Mouse (Mus musculus) liver, embryonic 12.5 days (tissue): Measurements from ENCODE around the gene Nt5dc3. TPM values are rescaled to one million over a fixed set of nuclear protein-coding genes. Genes with fewer than 3 reads are reported as not detected.

Experiments used
- ATAC-seq: fragments of 200-750 bp; cut with Nextera tagmentation; 2 replicates; pipeline ENCODE4 v1.8.0; 2017; ENCODE audit warnings: moderate number of reproducible peaks, mild to moderate bottlenecking, moderate library complexity
- H3K27ac ChIP-seq: fragments of 300-500 bp; sonication (generic); 2 replicates; pipeline ENCODE4 v1.5.1; 2016; ENCODE audit warnings: mild to moderate bottlenecking
- H3K27me3 ChIP-seq: fragments of 300-500 bp; sonication (generic); replicated peaks from 2 replicates; pipeline ENCODE4 v1.6.1; 2016; ENCODE audit warnings: mild to moderate bottlenecking, moderate library complexity
- H3K36me3 ChIP-seq: fragments of 300-500 bp; sonication (generic); 2 replicates; pipeline ENCODE4 v1.6.1; 2016; ENCODE audit warnings: mild to moderate bottlenecking, moderate library complexity
- H3K4me1 ChIP-seq: fragments of 300-500 bp; sonication (generic); 2 replicates; pipeline ENCODE4 v1.6.1; 2016
- H3K4me2 ChIP-seq: fragments of 300-500 bp; sonication (generic); 2 replicates; pipeline ENCODE4 v1.6.1; 2016; ENCODE audit warnings: mild to moderate bottlenecking, moderate library complexity
- H3K4me3 ChIP-seq: fragments of 300-500 bp; sonication (generic); 2 replicates; pipeline ENCODE4 v1.5.1; 2016; ENCODE audit warnings: mild to moderate bottlenecking, moderate library complexity
- H3K9ac ChIP-seq: fragments of 300-500 bp; sonication (generic); 2 replicates; pipeline ENCODE4 v1.6.1; 2016; ENCODE audit warnings: mild to moderate bottlenecking, moderate library complexity
- H3K9me3 ChIP-seq: fragments of 300-500 bp; sonication (generic); replicated peaks from 2 replicates; pipeline ENCODE4 v1.6.1; 2016; ENCODE audit warnings: mild to moderate bottlenecking, moderate library complexity
- WGBS: fragments of 180-500 bp; shearing (Covaris S2); methylation state at CpG from one replicate; pipeline ENCODE4 v1.1.7; 2016; ENCODE audit not compliant: insufficient replicate concordance; 5-methylcytosine and 5-hydroxymethylcytosine counted together
- polyA plus RNA-seq: library from polyadenylated mRNA; unstranded; fragments of >200 nt; fragmentation: Nextera tagmentation; extraction: Ambion mirVana; gene quantifications from 2 replicates; pipeline ENCODE4 v1.2.1, GENCODE M21; 2016

Gene Nt5dc3
- polyA plus RNA-seq, 1 experiment from 2014 or later = 0.69 TPM

- Histone ChIP-seq H3K27ac (no peak overlapping the region), H3K36me3 (no peaks in the 10 kb centered on the region), H3K27me3 (0 out of 2 replicates have a peak, but pooled peaks cover 6% of the 10 kb centered on the region), H3K4me1 (no peaks in the 10 kb centered on the region), H3K4me2 (no peak overlapping the region), H3K4me3 (no peak overlapping the region), H3K9ac (no peak overlapping the region), H3K9me3 (no peaks in the 10 kb centered on the region)
- 41% methylated on average over 3 of the region's 3 CpGs for WGBS
- ATAC-seq = no peak
Measured at GRCm38 (mm10) chr10:86762384-86762730, 16.4 kb upstream of the Nt5dc3 start.

GRCm38 (mm10) chr10:86763672-86764071 lies 15.1 kb upstream of the Nt5dc3 start, which contains the start of gene Gm49358:
Gene Gm49358, plus strand, starts transcription at chr10:86763972.
- WGBS = 81% methylated on average over 5 of the region's 5 CpGs
- no peaks in the 10 kb centered on the region for H3K36me3 ChIP-seq
- H3K9ac ChIP-seq = no peak within 1 kb of the TSS
- 0 out of 2 replicates have a peak, but pooled peaks cover 6% of the 10 kb centered on the region for H3K27me3 ChIP-seq
- no peaks in the 10 kb centered on the region for H3K9me3 ChIP-seq
- no peak within 1 kb of the TSS for H3K27ac ChIP-seq
- no peak for ATAC-seq
- no peaks in the 10 kb centered on the region for H3K4me1 ChIP-seq
- no peak within 1 kb of the TSS for H3K4me2 ChIP-seq
- no peak within 1 kb of the TSS for H3K4me3 ChIP-seq

GRCm38 (mm10) chr10:86765344-86765966 lies 13.3 kb upstream of the Nt5dc3 start:
- H3K4me2 ChIP-seq = no peak overlapping the region
- H3K4me3 ChIP-seq = no peak overlapping the region
- no peaks in the 10 kb centered on the region for H3K9me3 ChIP-seq
- H3K36me3 ChIP-seq = no peaks in the 10 kb centered on the region
- H3K9ac ChIP-seq = no peak overlapping the region
- 70% methylated on average over 4 of the region's 4 CpGs for WGBS
- no peak for ATAC-seq
- H3K27ac ChIP-seq = no peak overlapping the region
- H3K27me3 ChIP-seq = 0 out of 2 replicates have a peak, but pooled peaks cover 6% of the 10 kb centered on the region
- no peaks in the 10 kb centered on the region for H3K4me1 ChIP-seq

- ATAC-seq = no peak
Measured at GRCm38 (mm10) chr10:86769216-86769615, 9.6 kb upstream of the Nt5dc3 start.

GRCm38 (mm10) chr10:86769797-86770196 lies 9.0 kb upstream of the Nt5dc3 start:
- Histone ChIP-seq H3K27me3 (0 out of 2 replicates have a peak, but pooled peaks cover 6% of the 10 kb centered on the region), H3K36me3 (no peaks in the 10 kb centered on the region), H3K27ac (no peak overlapping the region), H3K4me1 (no peaks in the 10 kb centered on the region), H3K4me2 (no peak overlapping the region), H3K9ac (no peak overlapping the region), H3K4me3 (no peak overlapping the region), H3K9me3 (no peaks in the 10 kb centered on the region)
- ATAC-seq = no peak
- 74% methylated on average over 4 of the region's 4 CpGs for WGBS

More at GRCm38 (mm10) chr10:86769216-86769615, 9.6 kb upstream of the Nt5dc3 start:
- no peak overlapping the region for H3K9ac ChIP-seq
- H3K27ac ChIP-seq = no peak overlapping the region
- no peaks in the 10 kb centered on the region for H3K4me1 ChIP-seq
- no peak overlapping the region for H3K4me3 ChIP-seq
- H3K27me3 ChIP-seq = 0 out of 2 replicates have a peak, but pooled peaks cover 6% of the 10 kb centered on the region
- WGBS = 52% methylated on average over 5 of the region's 5 CpGs
- no peaks in the 10 kb centered on the region for H3K9me3 ChIP-seq
- no peak overlapping the region for H3K4me2 ChIP-seq
- H3K36me3 ChIP-seq = no peaks in the 10 kb centered on the region

GRCm38 (mm10) chr10:86771701-86772100 lies 7.1 kb upstream of the Nt5dc3 start:
- ATAC-seq = no peak
- no peaks in the 10 kb centered on the region for H3K36me3 ChIP-seq
- 75% methylated on average over 5 of the region's 5 CpGs for WGBS
- H3K4me1 ChIP-seq = no peaks in the 10 kb centered on the region
- no peak overlapping the region for H3K4me2 ChIP-seq
- H3K4me3 ChIP-seq = no peak overlapping the region
- H3K9ac ChIP-seq = no peak overlapping the region
- H3K27ac ChIP-seq = no peak overlapping the region
- no peaks in the 10 kb centered on the region; the same call in 1 of the 2 replicates for H3K27me3 ChIP-seq
- H3K9me3 ChIP-seq = no peaks in the 10 kb centered on the region

GRCm38 (mm10) chr10:86772231-86772631 lies 6.6 kb upstream of the Nt5dc3 start:
- ATAC-seq = no peak
- Histone ChIP-seq H3K4me2 (no peak overlapping the region), H3K4me1 (no peaks in the 10 kb centered on the region), H3K27ac (no peak overlapping the region), H3K9ac (no peak overlapping the region), H3K9me3 (no peaks in the 10 kb centered on the region), H3K4me3 (no peak overlapping the region), H3K27me3 (no peaks in the 10 kb centered on the region; the same call in 1 of the 2 replicates), H3K36me3 (no peaks in the 10 kb centered on the region)
- WGBS = 47% methylated on average over 6 of the region's 6 CpGs

GRCm38 (mm10) chr10:86773360-86773759 lies 5.4 kb upstream of the Nt5dc3 start:
- no peak for ATAC-seq
- H3K9ac ChIP-seq = no peak overlapping the region
- no peaks in the 10 kb centered on the region; the same call in 1 of the 2 replicates for H3K27me3 ChIP-seq
- no peak overlapping the region for H3K27ac ChIP-seq
- no peak overlapping the region for H3K4me3 ChIP-seq
- no peaks in the 10 kb centered on the region for H3K9me3 ChIP-seq
- H3K36me3 ChIP-seq = no peaks in the 10 kb centered on the region
- peaks cover 10% of the 10 kb centered on the region for H3K4me1 ChIP-seq
- WGBS = 52% methylated on average over 4 of the region's 4 CpGs
- H3K4me2 ChIP-seq = no peak overlapping the region

GRCm38 (mm10) chr10:86776281-86776680 lies 2.5 kb upstream of the Nt5dc3 start:
- H3K4me1 ChIP-seq = peaks cover 30% of the 10 kb centered on the region
- H3K36me3 ChIP-seq = no peaks in the 10 kb centered on the region
- H3K9me3 ChIP-seq = no peaks in the 10 kb centered on the region
- no peaks in the 10 kb centered on the region; the same call in 1 of the 2 replicates for H3K27me3 ChIP-seq
- H3K4me2 ChIP-seq = no peak overlapping the region
- ATAC-seq = no peak
- no peak overlapping the region for H3K27ac ChIP-seq
- no peak overlapping the region for H3K9ac ChIP-seq
- no peak overlapping the region for H3K4me3 ChIP-seq
- WGBS = 77% methylated on average over 9 of the region's 9 CpGs

- WGBS = 32% methylated on average over 19 of the region's 19 CpGs
- Histone ChIP-seq H3K9ac (peak overlapping the region; percentile 56; the same call in 1 of the 2 replicates), H3K36me3 (no peaks in the 10 kb centered on the region), H3K9me3 (no peaks in the 10 kb centered on the region), H3K27me3 (no peaks in the 10 kb centered on the region; the same call in 1 of the 2 replicates), H3K4me1 (peaks cover 43% of the 10 kb centered on the region), H3K4me3 (peak overlapping the region; percentile 78), H3K27ac (peak overlapping the region; percentile 79), H3K4me2 (peak overlapping the region; percentile 100)
- ATAC-seq = no peak
Measured at GRCm38 (mm10) chr10:86777614-86778319, 1.0 kb upstream of the Nt5dc3 start.

GRCm38 (mm10) chr10:86779117-86779755 lies 431 bp downstream of the Nt5dc3 start:
- no peaks in the 10 kb centered on the region for H3K9me3 ChIP-seq
- peak overlapping the region; percentile 100 for H3K4me2 ChIP-seq
- H3K36me3 ChIP-seq = no peaks in the 10 kb centered on the region
- no peaks in the 10 kb centered on the region; the same call in 1 of the 2 replicates for H3K27me3 ChIP-seq
- peaks cover 52% of the 10 kb centered on the region for H3K4me1 ChIP-seq
- H3K9ac ChIP-seq = peak overlapping the region; percentile 80
- H3K4me3 ChIP-seq = peak overlapping the region; percentile 78
- ATAC-seq = peak; percentile 8
- under 1% methylated on average over 57 of the region's 58 CpGs for WGBS
- peak overlapping the region; percentile 77 for H3K27ac ChIP-seq
